Mouse (Mus musculus) left cerebral cortex, postnatal 25 days (tissue): ENCODE results near the gene Cdkn2b. TPM values are rescaled to one million over a fixed set of nuclear protein-coding genes. Genes with fewer than 3 reads are reported as not detected.

Experiments
- DNase-seq, 2 experiments: peaks; one replicate each; pipeline ENCODE4 v3.0.0; 2022; ENCODE audit warnings: low spot score in 2 of 2, mixed read lengths in 1 of 2
- intact Hi-C: fragments of 180-260 bp; cut with DNase I; formaldehyde crosslinking; loops from one replicate; pipeline ENCODE4 v1.15.1; 2025
- total RNA-seq, 2 experiments: library from RNA; stranded (reverse); gene quantifications; 2 replicates each; pipeline ENCODE4 v1.2.3; 2021

The Cdkn2b gene
- total RNA-seq, 2 experiments from 2014 or later: 1.4 to 1.5 TPM

GRCm38 (mm10) chr4:89257768-89258167 is 53.1 kb downstream of the Cdkn2b start:
- DNase-seq: no peak
- intact Hi-C loops: no loop called here

Other genes with a start within 250 kb of the Cdkn2b start
- 1 to 10 TPM; 9.3 to 9.8 TPM for gene Mtap, start 173.9 kb downstream of the Cdkn2b start, total RNA-seq
- gene Cdkn2a, start 16.4 kb downstream of the Cdkn2b start, total RNA-seq: not detected